Mouse (Mus musculus) hematopoietic stem cell, adult 5-6 weeks (primary cell): ENCODE measurements around the gene Nosip. TPM values are rescaled to one million over a fixed set of nuclear protein-coding genes. Genes with fewer than 3 reads are reported as not detected.
"Not testable (repeated sequence)": the region's sequence is repeated elsewhere in the genome, so short reads cannot be mapped to it uniquely, and the experiment has no call there.

ENCODE experiments used
- ATAC-seq, 2 experiments: fragments of 125-278 bp in 1 of 2; replicated peaks in 1 of 2; 2 replicates each; pipeline ENCODE4 v1.8.0; 2016 to 2017; ENCODE audit warnings: inconsistent platforms in 2 of 2, mild to moderate bottlenecking in 2 of 2, moderate number of reproducible peaks in 2 of 2, low read depth in 1 of 2, moderate TSS enrichment in 1 of 2; ENCODE audit not compliant: low FRiP score in 2 of 2, poor library complexity in 2 of 2, severe bottlenecking in 2 of 2, insufficient read depth in 1 of 2, low TSS enrichment in 1 of 2
- total RNA-seq: library from RNA; stranded (forward); fragments of 172-1452, 232-1000 nt; gene quantifications from 2 replicates; pipeline ENCODE4 v1.2.3, GENCODE M21; 2017

Gene Nosip
- total RNA-seq, 1 experiment from 2014 or later, result 72.8 TPM

- not testable (repeated sequence) for ATAC-seq
Measured at GRCm38 (mm10) chr7:45095965-45096364, 33.7 kb downstream of the Nosip start.

GRCm38 (mm10) chr7:45097479-45097878, 35.2 kb downstream of the Nosip start:
- ATAC-seq, result peak in 1 of 2 experiments; percentile 29; a peak in 1 of 4 replicates

DNA sequence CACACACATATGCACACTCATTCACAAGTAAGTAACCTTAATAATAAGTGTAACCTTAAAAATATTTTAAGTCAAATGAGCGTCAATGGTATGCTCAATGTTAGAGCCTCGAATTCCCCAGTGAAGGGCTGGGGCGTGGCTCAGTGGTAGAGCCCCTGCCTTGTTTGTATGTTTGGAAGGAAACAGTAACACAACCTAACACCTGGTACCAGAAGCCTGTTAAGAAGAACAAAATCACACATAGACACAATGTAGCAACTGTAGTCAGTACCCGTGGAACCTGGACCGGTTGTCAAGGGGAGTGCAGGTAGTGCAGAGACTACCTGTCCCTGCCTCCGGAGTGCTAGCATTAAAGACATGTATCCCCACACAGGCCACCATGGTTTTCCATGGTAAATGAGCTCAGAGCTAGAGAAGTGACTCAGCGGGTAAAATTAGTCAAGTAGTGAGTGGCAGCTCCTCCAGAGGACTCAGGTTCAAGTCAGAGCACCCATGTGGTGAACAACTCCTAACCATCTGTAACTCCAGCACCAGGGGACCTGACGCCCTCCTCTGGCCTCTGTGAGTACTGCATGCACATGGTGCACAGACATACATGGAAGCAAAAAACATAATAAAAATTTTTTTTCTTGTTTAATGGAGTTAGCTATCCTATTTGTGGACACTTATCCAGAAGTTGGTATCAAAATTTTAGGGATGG, 36.5 kb downstream of the Nosip start:
- ATAC-seq, result no peak

DNA sequence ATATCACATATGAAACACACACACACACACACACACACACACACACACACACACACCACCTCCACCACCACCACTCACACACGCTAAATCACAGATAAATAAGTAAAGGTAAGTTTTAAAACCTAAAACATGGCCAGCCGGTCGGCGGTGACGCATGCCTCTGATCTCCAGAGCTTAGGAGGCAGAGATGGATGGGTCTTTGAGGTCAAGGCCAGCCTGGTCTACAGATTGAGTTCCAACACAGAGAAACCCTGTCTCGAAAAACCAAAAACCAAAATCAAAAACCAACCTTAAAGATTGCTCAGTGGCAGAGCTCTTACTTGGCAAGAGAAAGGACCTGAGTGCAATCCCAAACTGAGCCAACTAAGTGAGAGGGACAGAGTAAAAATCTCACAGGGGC, 37.8 kb downstream of the Nosip start:
- no peak for ATAC-seq

DNA sequence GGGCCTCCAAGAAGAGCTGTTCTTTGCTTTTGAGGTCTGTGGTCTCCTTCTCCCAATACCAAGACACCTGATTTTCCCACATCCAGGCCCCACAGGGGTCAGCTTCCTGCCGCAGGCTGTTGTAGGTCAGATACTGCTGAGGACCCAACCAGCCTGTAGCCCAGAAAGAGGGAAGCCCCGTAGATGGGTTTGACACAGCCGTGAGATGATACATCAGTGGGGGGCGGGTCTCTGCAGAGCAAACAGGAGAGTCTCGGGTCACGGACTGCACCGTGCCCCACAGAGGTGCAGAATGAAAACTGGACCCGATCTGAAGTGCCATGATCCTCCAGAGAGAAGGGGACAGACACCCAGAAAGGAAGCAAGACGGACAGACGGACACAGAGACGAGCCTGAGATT, 40.2 kb downstream of the Nosip start:
- no peak for ATAC-seq

DNA sequence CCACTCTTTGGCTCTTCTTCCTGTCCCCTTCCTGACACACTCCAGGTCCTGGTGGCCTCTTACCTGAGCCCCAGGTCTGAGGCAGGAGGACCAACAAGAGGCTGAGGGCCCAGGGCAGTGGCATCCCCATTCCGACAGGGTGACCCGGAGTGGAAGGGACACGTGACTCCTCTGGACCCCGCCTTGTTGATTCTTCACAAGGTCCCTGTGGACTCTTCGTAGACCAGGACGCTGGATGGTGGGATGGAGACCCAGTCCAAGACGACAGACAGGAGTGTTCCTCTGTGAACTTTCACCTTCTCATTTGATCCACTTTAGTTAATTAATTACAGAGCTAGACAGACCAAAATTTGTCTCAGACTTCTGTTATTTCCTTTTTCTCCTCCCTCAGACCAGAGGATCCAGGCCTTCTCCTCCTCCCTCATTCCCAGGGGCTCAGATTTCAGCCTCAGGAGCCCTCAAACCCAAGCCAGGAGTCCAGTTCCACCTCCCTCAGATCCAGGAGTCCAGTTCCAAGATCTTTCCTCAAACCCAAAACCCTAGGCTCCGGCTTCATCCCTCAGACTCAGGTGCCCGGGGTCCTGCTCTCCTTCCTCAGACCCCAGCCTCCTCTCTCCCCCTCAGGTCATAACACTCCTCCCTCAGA, 40.8 kb downstream of the Nosip start:
- ATAC-seq, result no peak

- ATAC-seq, result peak; percentile 86 to 94
Measured at GRCm38 (mm10) chr7:45103652-45104180, 41.5 kb downstream of the Nosip start, which contains the start of gene Fcgrt. Gene Fcgrt (minus strand): TSS chr7:45103851.

- ATAC-seq, result no peak
Measured at GRCm38 (mm10) chr7:45104941-45105340, 42.7 kb downstream of the Nosip start.

- ATAC-seq, result no peak
Measured at GRCm38 (mm10) chr7:45105491-45105890, 43.3 kb downstream of the Nosip start.

GRCm38 (mm10) chr7:45106441-45106840, 44.2 kb downstream of the Nosip start:
- ATAC-seq, result no peak

DNA sequence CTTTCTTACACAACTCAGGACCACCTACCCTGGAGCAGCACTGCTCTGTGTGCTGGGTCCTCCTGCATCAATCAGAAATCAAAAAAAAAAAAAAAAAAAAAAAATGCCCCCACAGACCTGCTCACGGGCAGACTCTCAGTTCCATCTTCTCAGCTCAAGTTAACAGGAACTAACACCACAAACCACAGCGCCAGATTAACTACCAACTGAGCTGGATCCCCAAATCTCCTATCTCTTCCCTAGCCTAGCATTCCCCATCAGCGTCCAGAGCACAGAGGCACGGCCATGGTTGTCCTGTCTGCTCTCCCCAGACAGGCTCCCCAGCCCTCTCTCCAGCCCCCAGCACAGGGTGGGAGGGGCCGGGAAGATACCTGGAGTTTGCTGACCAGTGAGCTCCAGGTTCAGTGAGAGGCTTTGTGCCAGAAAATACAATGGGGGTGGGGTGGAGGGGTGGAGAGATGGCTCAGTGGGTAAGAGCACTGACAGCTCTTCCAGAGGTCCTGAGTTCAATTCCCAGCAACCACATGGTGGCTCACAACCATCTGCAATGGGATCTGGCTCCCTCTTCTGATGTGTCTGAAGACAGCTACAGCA, 44.9 kb downstream of the Nosip start:
- no peak for ATAC-seq

- not testable (repeated sequence) for ATAC-seq
Measured at GRCm38 (mm10) chr7:45110089-45110488, 47.9 kb downstream of the Nosip start.

DNA sequence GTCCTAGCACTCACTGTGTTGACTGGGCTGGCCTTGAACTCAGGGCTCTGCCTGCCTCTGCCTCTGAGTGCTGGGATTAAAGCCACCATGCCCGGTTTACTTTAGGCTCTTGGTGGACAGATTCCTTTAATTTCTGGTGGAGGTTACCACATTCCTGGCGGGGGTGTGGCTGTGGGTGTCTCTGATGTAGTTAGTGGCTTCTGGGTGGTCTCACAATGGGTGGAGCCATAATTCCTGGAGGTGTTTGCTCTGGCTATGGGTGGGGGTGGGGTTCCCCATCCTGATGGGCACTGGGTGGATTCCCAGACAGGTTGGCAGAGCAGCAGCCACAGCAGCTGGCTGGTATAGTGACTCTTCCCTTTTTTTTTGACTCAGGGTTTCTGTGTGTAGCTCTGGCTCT, 49.7 kb downstream of the Nosip start:
- no peak for ATAC-seq

DNA sequence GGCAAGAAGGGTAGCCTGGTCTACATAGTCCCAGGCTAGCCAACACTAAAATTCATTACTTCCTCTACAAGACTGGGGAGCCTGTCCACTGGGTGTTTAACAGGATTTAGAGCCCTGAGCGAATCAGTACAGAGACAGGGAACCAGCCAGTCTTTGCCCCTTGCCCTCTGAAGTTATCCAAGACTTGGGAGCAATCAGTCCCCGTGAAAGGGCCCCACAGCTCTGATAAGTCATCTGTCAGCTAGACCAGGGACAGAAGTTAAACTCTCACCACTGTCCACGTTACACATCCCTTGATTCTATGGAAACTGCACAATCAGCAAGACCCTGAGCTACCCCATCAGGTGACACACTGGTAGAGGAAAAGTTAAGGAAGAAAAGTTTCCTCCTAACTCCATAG, 50.3 kb downstream of the Nosip start:
- ATAC-seq, result no peak

DNA sequence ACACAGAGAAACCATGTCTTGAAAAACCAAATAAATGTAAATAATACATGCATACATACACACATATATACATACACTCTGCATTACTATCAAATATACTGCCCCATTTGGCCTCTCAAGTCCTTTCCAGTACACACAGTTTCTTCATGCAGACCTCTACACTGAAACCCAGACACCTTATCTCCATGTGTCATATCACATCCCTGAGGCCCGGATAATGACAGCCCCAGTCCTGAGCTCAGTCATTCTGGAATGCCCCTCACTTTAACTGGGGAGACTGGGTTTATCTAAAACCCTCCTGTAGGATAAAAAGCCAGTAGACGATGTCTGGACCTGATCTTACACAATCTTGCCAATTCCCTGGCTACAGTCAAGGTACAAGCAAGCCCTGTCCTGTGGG, 51.2 kb downstream of the Nosip start:
- no peak for ATAC-seq

GRCm38 (mm10) chr7:45117566-45117965, 55.3 kb downstream of the Nosip start:
- ATAC-seq, result no peak

DNA sequence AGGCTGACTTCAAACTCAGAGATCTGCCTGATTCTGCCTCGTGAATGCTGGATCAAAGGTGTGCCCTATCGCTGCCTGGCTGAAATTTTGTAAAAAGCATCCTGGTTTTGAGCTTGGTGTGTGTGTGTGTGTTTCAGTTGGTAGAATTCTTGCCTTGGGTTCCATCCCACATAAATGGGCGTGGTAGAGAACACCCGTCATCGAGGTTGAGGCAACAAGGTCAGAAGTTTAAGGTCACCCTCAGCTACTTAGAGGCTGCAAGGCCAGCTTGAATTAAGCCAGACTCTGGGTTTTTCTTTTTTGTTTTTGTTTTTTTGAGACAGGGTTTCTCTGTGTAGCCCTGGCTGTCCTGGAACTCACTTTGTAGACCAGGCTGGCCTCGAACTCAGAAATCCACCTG, 56.1 kb downstream of the Nosip start:
- ATAC-seq, result no peak
